Mouse (Mus musculus) hindbrain, embryonic 15.5 days (tissue): ENCODE data around the gene Rad1. TPM values are rescaled to one million over a fixed set of nuclear protein-coding genes. Genes with fewer than 3 reads are reported as not detected.
"Not testable (repeated sequence)": the region's sequence is repeated elsewhere in the genome, so short reads cannot be mapped to it uniquely, and the experiment has no call there.

Experiments used
- ATAC-seq: fragments of 200-750 bp; cut with Nextera tagmentation; 2 replicates; pipeline ENCODE4 v1.8.0; 2017; ENCODE audit warnings: low read depth, moderate number of reproducible peaks, moderate TSS enrichment; ENCODE audit not compliant: low FRiP score
- H3K27ac ChIP-seq: fragments of 300-500 bp; sonication (generic); replicated peaks from 2 replicates; pipeline ENCODE4 v1.5.1; 2015; ENCODE audit warnings: mild to moderate bottlenecking, inconsistent platforms
- H3K27me3 ChIP-seq: fragments of 300-500 bp; sonication (generic); 2 replicates; pipeline ENCODE4 v1.6.1; 2015; ENCODE audit warnings: control low read depth, inconsistent platforms
- H3K36me3 ChIP-seq: fragments of 300-500 bp; sonication (generic); 2 replicates; pipeline ENCODE4 v1.6.1; 2015; ENCODE audit warnings: control low read depth, inconsistent platforms
- H3K4me1 ChIP-seq: fragments of 300-500 bp; sonication (generic); replicated peaks from 2 replicates; pipeline ENCODE4 v1.6.1; 2015; ENCODE audit warnings: control low read depth, inconsistent platforms
- H3K4me2 ChIP-seq: fragments of 300-500 bp; sonication (generic); 2 replicates; pipeline ENCODE4 v1.6.1; 2015; ENCODE audit warnings: moderate library complexity, mild to moderate bottlenecking, inconsistent platforms
- H3K4me3 ChIP-seq: fragments of 300-500 bp; sonication (generic); 2 replicates; pipeline ENCODE4 v1.5.1; 2015; ENCODE audit warnings: mild to moderate bottlenecking, inconsistent platforms
- H3K9ac ChIP-seq: fragments of 300-500 bp; sonication (generic); 2 replicates; pipeline ENCODE4 v1.6.1; 2015; ENCODE audit warnings: inconsistent platforms
- H3K9me3 ChIP-seq: fragments of 300-500 bp; sonication (generic); 2 replicates; pipeline ENCODE4 v1.6.1; 2016; ENCODE audit warnings: control low read depth, inconsistent platforms
- WGBS: fragments of 180-500 bp; shearing (Covaris S2); methylation state at CpG from one replicate; pipeline ENCODE4 v1.1.7; 2015; 5-methylcytosine and 5-hydroxymethylcytosine counted together
- polyA plus RNA-seq: library from polyadenylated mRNA; unstranded; fragments of >200 nt; fragmentation: Nextera tagmentation; extraction: Ambion mirVana; gene quantifications from 2 replicates; pipeline ENCODE4 v1.2.1, GENCODE M21; 2015

The Rad1 gene
- polyA plus RNA-seq, 1 experiment from 2014 or later, result 25.9 TPM

DNA sequence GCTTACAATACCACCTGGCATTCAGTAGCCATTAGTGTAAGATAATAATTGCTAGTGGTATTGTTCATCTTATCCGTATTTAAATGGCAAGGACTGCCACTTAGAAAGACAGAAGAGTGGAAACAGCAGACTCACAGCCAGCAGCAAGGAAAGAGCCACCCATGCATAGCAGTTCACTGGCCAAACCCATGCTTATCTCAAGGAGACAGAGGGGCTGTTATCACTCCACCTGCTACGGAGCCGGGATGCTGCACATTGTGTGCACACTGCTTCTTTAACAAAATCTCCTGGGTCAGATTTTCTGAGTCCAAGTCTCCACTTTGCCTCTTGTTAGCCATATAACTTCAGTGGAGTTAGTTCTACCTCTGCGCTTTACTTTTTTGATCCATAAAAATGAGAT lies 45.5 kb downstream of the Rad1 start:
- Histone ChIP-seq H3K9me3 (no peaks in the 10 kb centered on the region), H3K4me2 (no peak overlapping the region), H3K4me3 (no peak overlapping the region), H3K27ac (no peak overlapping the region), H3K27me3 (no peaks in the 10 kb centered on the region), H3K4me1 (no peaks in the 10 kb centered on the region), H3K36me3 (no peaks in the 10 kb centered on the region), H3K9ac (no peak overlapping the region)
- WGBS, result 86% methylated on average over 4 of the region's 4 CpGs
- ATAC-seq, result no peak

DNA sequence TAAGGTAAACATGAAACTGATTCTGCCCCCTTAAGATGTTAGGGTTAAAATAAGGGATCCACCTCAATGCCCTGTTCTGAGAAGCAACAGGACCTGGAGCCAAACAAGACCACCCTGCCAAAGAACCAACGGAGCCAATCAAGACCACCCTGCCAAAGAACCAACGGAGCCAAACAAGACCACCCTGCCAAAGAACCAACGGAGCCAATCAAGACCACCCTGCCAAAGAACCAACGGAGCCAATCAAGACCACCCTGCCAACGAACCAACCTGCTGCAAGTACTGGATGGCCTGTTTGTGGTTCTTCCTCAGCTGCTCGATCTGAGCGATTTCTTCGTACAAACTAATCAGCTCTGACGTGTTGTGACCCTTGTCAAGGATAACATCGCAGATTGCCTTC lies 47.5 kb downstream of the Rad1 start:
- 89% methylated on average over 10 of the region's 10 CpGs for WGBS
- not testable (repeated sequence) for H3K4me3 ChIP-seq, ATAC-seq, H3K4me2 ChIP-seq, H3K27ac ChIP-seq, H3K36me3 ChIP-seq, H3K4me1 ChIP-seq, H3K9me3 ChIP-seq, H3K9ac ChIP-seq, H3K27me3 ChIP-seq

DNA sequence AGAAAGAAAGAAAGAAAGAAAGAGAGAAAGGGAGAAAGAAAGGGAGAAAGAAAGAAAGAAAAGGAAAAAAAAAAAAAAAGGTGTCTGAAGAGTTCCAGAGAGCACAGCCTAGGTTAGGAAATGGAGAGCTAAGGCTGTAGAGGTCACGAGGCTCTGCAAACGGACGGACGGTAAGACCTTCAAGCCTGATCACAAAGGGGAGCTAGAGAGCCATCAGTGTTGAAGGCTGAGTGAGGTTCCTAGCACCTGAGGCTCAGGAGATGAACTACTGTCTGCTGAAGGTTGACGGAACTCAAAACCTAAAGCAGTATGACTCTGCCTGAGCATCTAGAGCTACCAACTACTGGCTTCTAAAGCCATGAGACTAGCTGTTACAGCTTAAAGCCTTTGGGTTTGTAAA lies 48.8 kb downstream of the Rad1 start:
- WGBS, result 86% methylated on average over 5 of the region's 5 CpGs
- Histone ChIP-seq H3K4me1 (no peaks in the 10 kb centered on the region), H3K4me2 (no peak overlapping the region), H3K27me3 (no peaks in the 10 kb centered on the region), H3K9me3 (no peaks in the 10 kb centered on the region), H3K27ac (no peak overlapping the region), H3K36me3 (no peaks in the 10 kb centered on the region), H3K9ac (no peak overlapping the region), H3K4me3 (no peak overlapping the region)
- no peak for ATAC-seq

DNA sequence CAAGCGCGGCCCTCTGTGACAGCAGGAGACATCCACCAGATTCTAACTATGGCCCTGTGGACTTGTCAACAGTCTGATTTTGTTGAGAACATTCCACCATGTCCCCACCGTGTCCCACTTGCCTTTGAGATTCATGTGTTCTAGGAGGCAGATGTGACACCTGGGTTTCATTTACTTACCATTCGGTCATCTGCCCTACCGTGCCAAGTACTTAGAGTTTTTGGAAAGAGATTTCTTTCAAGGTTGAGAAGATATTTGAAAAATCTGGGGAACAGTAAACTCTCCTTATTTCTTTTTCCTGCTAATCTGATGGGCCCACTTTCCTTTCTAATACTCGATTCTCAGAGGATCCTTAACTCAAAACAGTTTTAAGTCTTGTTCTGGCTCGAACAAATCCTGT lies 50.2 kb downstream of the Rad1 start:
- Histone ChIP-seq H3K4me1 (no peaks in the 10 kb centered on the region), H3K27ac (no peak overlapping the region), H3K4me3 (no peak overlapping the region), H3K4me2 (no peak overlapping the region), H3K36me3 (no peaks in the 10 kb centered on the region), H3K27me3 (no peaks in the 10 kb centered on the region), H3K9ac (no peak overlapping the region), H3K9me3 (no peaks in the 10 kb centered on the region)
- no peak for ATAC-seq
- WGBS, result 89% methylated on average over 7 of the region's 7 CpGs

DNA sequence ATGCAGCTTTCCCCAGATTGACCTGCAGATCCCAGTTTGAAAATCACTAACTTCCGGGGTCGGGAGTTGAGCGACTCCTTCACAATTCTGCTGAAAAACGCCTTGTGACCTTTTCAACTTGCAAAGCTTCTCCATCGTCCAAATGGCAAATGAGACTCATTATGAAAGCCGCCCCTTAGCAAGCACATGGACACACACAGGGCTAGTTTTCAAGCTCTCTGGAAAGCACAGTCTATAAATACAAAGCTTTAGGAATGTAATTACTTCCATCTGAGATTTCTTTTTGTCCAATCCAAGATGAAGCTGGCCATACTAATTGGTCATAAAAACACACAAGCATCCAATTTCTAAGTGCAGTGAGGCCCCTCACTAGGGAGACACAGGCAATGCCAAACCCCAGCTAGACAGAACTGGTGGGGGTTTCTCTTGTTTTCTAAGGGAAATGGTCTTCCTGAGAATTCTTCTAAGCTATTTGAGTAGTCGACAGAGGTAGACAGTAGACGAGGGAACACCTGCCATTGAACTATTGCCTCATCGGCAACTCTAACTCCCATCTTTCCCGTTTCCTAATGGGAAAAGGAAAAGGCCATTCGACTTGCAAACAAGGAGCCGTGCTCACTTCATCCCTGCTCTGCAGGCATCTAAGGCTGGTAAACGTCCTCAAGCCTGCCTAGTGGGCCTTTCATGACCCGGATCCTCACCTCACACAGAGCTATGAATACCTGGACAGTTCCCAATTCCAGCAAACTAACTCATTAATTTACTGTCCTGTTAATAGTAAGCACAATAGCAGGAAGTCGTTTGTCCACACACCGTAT lies 54.7 kb downstream of the Rad1 start:
- Histone ChIP-seq H3K4me1 (no peaks in the 10 kb centered on the region), H3K4me2 (no peak overlapping the region), H3K9me3 (no peaks in the 10 kb centered on the region), H3K9ac (no peak overlapping the region), H3K27ac (no peak overlapping the region), H3K27me3 (no peaks in the 10 kb centered on the region), H3K4me3 (no peak overlapping the region), H3K36me3 (no peaks in the 10 kb centered on the region)
- WGBS, result 74% methylated on average over 16 of the region's 16 CpGs
- no peak for ATAC-seq

Other genes starting within 250 kb of the Rad1 start
- gene Gm21973, start 160.6 kb upstream of the Rad1 start, polyA plus RNA-seq, result not detected in 2 replicates
- not detected in 2 replicates for gene Agxt2, start 127.5 kb upstream of the Rad1 start, polyA plus RNA-seq
- 13.6 and 13.8 TPM in 2 replicates for gene Dnajc21, start 15.5 kb upstream of the Rad1 start, polyA plus RNA-seq
- 45.0 and 50.1 TPM in 2 replicates for gene Brix1, start 71 bp upstream of the Rad1 start, polyA plus RNA-seq
- not detected in 2 replicates for gene Ttc23l, start 72.7 kb downstream of the Rad1 start, polyA plus RNA-seq
- gene Rai14, start 228.6 kb downstream of the Rad1 start, polyA plus RNA-seq, result 10.9 and 15.7 TPM in 2 replicates